Mouse (Mus musculus): Measurements from ENCODE around the gene Gchfr. TPM values are rescaled to one million over a fixed set of nuclear protein-coding genes. Genes with fewer than 3 reads are reported as not detected.

Gene Gchfr
- polyA plus RNA-seq, 1 experiment = 1.3 TPM

DNA sequence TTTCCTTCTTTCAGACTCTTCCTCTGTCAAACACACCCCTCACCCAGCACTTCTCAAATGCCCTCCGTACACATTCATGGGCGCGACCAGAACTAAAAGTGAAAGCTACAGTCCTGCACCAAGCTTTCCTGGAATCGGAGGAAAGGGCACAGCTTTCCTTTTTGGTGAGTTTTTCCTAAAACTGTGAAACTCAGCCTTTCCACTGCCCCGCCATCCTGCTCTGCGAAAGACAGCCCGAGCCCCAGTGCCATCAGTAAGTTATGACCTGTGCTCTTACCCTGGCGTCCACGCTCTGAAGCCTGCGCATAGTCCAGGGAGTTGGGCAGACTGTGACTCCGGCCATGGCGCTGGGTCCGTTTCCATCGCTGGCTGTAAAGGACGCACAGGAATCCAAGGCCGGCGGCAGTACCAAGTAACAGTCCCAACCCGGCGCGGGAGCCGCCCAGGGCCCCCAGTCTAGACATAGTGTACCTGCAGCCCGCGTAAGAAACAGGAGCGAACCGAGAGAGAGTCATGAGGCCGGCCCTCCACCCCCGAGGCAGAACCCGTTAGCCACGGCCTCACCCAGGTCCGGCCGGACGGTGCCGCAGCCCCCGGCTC lies 11.4 kb upstream of the Gchfr start:
- H3K4me3 ChIP-seq (ENCODE audit: insufficient read depth, low read length) = peak overlapping the region; percentile 60
- TF ChIP-seq CTCF (IDR thresholded peaks at IDR 0.05; ENCODE audit: extremely low read depth, insufficient read depth, low read length) (no peak), POLR2A (IDR thresholded peaks at IDR 0.05; ENCODE audit: extremely low read depth, insufficient read depth, low read length) (no peak)
- peaks cover 1% of the 10 kb centered on the region; the same call in 1 of the 2 replicates for H3K4me1 ChIP-seq (ENCODE audit: control insufficient read depth, insufficient read depth, low read length)

GRCm38 (mm10) chr2:119156681-119157572 lies 10.6 kb upstream of the Gchfr start, which contains the start of gene Rmdn3:
Gene Rmdn3, minus strand, starts transcription at chr2:119157034.
- H3K4me3 ChIP-seq (ENCODE audit: insufficient read depth, low read length) = peak within 1 kb of the TSS; percentile 60
- peaks cover 1% of the 10 kb centered on the region; the same call in 1 of the 2 replicates for H3K4me1 ChIP-seq (ENCODE audit: control insufficient read depth, insufficient read depth, low read length)
- no peak within 1 kb of the TSS for H3K27ac ChIP-seq (ENCODE audit: insufficient read depth, low read length)
- TF ChIP-seq POLR2A (IDR thresholded peaks at IDR 0.05; ENCODE audit: extremely low read depth, insufficient read depth, low read length) = peak; percentile 89
- TF ChIP-seq CTCF (IDR thresholded peaks at IDR 0.05; ENCODE audit: extremely low read depth, insufficient read depth, low read length) = no peak

More for the DNA sequence above, 11.4 kb upstream of the Gchfr start:
- no peak overlapping the region for H3K27ac ChIP-seq (ENCODE audit: insufficient read depth, low read length)

GRCm38 (mm10) chr2:119157836-119158235 lies 9.7 kb upstream of the Gchfr start:
- no peak for TF ChIP-seq CTCF (IDR thresholded peaks at IDR 0.05; ENCODE audit: extremely low read depth, insufficient read depth, low read length)
- TF ChIP-seq POLR2A (IDR thresholded peaks at IDR 0.05; ENCODE audit: extremely low read depth, insufficient read depth, low read length) = no peak
- peaks cover 1% of the 10 kb centered on the region; the same call in 1 of the 2 replicates for H3K4me1 ChIP-seq (ENCODE audit: control insufficient read depth, insufficient read depth, low read length)

GRCm38 (mm10) chr2:119161247-119161646 lies 6.3 kb upstream of the Gchfr start:
- H3K4me1 ChIP-seq (ENCODE audit: control insufficient read depth, insufficient read depth, low read length) = no peaks in the 10 kb centered on the region
- H3K4me3 ChIP-seq (ENCODE audit: insufficient read depth, low read length) = no peak overlapping the region
- TF ChIP-seq POLR2A (IDR thresholded peaks at IDR 0.05; ENCODE audit: extremely low read depth, insufficient read depth, low read length) = no peak
- TF ChIP-seq CTCF (IDR thresholded peaks at IDR 0.05; ENCODE audit: extremely low read depth, insufficient read depth, low read length) = no peak
- H3K27ac ChIP-seq (ENCODE audit: insufficient read depth, low read length) = no peak overlapping the region

More at GRCm38 (mm10) chr2:119157836-119158235, 9.7 kb upstream of the Gchfr start:
- Histone ChIP-seq H3K4me3 (ENCODE audit: insufficient read depth, low read length) (no peak overlapping the region; the same call in 1 of the 2 replicates), H3K27ac (ENCODE audit: insufficient read depth, low read length) (no peak overlapping the region)

GRCm38 (mm10) chr2:119163135-119163534 lies 4.4 kb upstream of the Gchfr start:
- Histone ChIP-seq H3K4me3 (ENCODE audit: insufficient read depth, low read length) (no peak overlapping the region), H3K27ac (ENCODE audit: insufficient read depth, low read length) (no peak overlapping the region), H3K4me1 (ENCODE audit: control insufficient read depth, insufficient read depth, low read length) (peaks cover 4% of the 10 kb centered on the region; the same call in 1 of the 2 replicates)
- TF ChIP-seq CTCF (IDR thresholded peaks at IDR 0.05; ENCODE audit: extremely low read depth, insufficient read depth, low read length) (no peak), POLR2A (IDR thresholded peaks at IDR 0.05; ENCODE audit: extremely low read depth, insufficient read depth, low read length) (no peak)

DNA sequence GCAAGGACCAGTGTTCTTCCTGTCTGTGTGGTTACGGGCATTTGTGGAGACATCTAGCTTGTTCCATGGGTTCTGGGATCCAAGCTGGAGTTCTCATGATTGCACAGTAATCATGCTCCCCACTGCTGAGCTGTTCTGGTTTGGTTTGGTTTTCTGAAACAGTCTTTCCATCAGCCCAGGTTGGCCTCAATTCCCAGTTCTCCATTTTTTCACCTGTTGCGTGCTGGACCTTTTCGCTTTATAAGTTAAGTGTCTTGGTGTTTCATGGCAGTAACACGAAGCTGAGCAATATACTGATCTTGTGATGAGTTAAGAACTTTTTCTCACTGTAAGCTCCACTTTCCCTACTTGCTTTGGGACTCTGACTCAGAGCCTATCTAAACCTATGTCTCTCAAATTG lies 3.6 kb upstream of the Gchfr start:
- Histone ChIP-seq H3K27ac (ENCODE audit: insufficient read depth, low read length) (no peak overlapping the region), H3K4me1 (ENCODE audit: control insufficient read depth, insufficient read depth, low read length) (peaks cover 4% of the 10 kb centered on the region; the same call in 1 of the 2 replicates)
- TF ChIP-seq POLR2A (IDR thresholded peaks at IDR 0.05; ENCODE audit: extremely low read depth, insufficient read depth, low read length) (no peak), CTCF (IDR thresholded peaks at IDR 0.05; ENCODE audit: extremely low read depth, insufficient read depth, low read length) (no peak)

DNA sequence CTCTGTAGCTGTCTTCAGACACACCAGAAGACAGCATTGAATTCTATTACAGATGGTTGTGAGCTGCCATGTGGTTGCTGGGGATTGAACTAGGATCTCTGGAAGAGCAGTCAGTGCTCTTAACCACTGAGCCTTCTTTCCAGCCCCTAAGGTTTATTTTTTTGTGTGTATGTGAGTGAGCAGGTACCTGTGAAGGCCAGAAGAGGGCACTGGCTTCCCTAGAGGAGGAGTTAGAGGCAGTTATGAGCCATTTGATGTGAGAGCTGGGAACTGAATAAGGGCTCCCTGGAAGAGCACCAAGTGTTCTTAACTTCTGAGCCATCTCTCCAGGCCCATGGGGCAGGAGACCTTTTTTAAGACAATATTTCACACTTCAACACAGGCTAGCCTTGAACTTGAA lies 2.2 kb upstream of the Gchfr start:
- no peak overlapping the region for H3K27ac ChIP-seq (ENCODE audit: insufficient read depth, low read length)
- TF ChIP-seq POLR2A (IDR thresholded peaks at IDR 0.05; ENCODE audit: extremely low read depth, insufficient read depth, low read length) = no peak
- no peak for TF ChIP-seq CTCF (IDR thresholded peaks at IDR 0.05; ENCODE audit: extremely low read depth, insufficient read depth, low read length)
- H3K4me1 ChIP-seq (ENCODE audit: control insufficient read depth, insufficient read depth, low read length) = peaks cover 4% of the 10 kb centered on the region; the same call in 1 of the 2 replicates
- no peak overlapping the region for H3K4me3 ChIP-seq (ENCODE audit: insufficient read depth, low read length)

More for the DNA sequence above, 3.6 kb upstream of the Gchfr start:
- H3K4me3 ChIP-seq (ENCODE audit: insufficient read depth, low read length) = no peak overlapping the region

- peak overlapping the region; percentile 38 for H3K4me3 ChIP-seq (ENCODE audit: insufficient read depth, low read length)
- no peak overlapping the region for H3K27ac ChIP-seq (ENCODE audit: insufficient read depth, low read length)
- H3K4me1 ChIP-seq (ENCODE audit: control insufficient read depth, insufficient read depth, low read length) = peaks cover 4% of the 10 kb centered on the region; the same call in 1 of the 2 replicates
- no peak for TF ChIP-seq CTCF (IDR thresholded peaks at IDR 0.05; ENCODE audit: extremely low read depth, insufficient read depth, low read length)
- TF ChIP-seq POLR2A (IDR thresholded peaks at IDR 0.05; ENCODE audit: extremely low read depth, insufficient read depth, low read length) = no peak
Observed at GRCm38 (mm10) chr2:119167866-119168256, 288 bp downstream of the Gchfr start.

- no peak overlapping the region for H3K4me3 ChIP-seq (ENCODE audit: insufficient read depth, low read length)
- H3K27ac ChIP-seq (ENCODE audit: insufficient read depth, low read length) = no peak overlapping the region
- no peak for TF ChIP-seq POLR2A (IDR thresholded peaks at IDR 0.05; ENCODE audit: extremely low read depth, insufficient read depth, low read length)
- no peak for TF ChIP-seq CTCF (IDR thresholded peaks at IDR 0.05; ENCODE audit: extremely low read depth, insufficient read depth, low read length)
- H3K4me1 ChIP-seq (ENCODE audit: control insufficient read depth, insufficient read depth, low read length) = peaks cover 4% of the 10 kb centered on the region; the same call in 1 of the 2 replicates
Observed at GRCm38 (mm10) chr2:119170282-119170681, 2.7 kb downstream of the Gchfr start.
